Mouse (Mus musculus): ENCODE measurements around the gene Tmem107. TPM values are rescaled to one million over a fixed set of nuclear protein-coding genes. Genes with fewer than 3 reads are reported as not detected.
A peak's percentile ranks its signal among the peaks of the same experiment; 100 is the strongest.

Gene Tmem107
- polyA plus RNA-seq, 1 experiment, result 31.1 TPM

GRCm38 (mm10) chr11:69046395-69046774, 24.2 kb upstream of the Tmem107 start:
- WGBS, result 13% methylated on average over 9 of the region's 9 CpGs

GRCm38 (mm10) chr11:69047592-69047991, 23.0 kb upstream of the Tmem107 start:
- 93% methylated on average over 12 of the region's 12 CpGs for WGBS
- H3K4me1 ChIP-seq (replicated peaks; ENCODE audit: control insufficient read depth, insufficient read depth, low read length), result peaks cover 10% of the 10 kb centered on the region
- no peak for TF ChIP-seq POLR2A (IDR thresholded peaks at IDR 0.05; ENCODE audit: control insufficient read depth, extremely low read depth, insufficient read depth, low read length, poor library complexity)
- TF ChIP-seq CTCF (IDR thresholded peaks at IDR 0.05; ENCODE audit: borderline replicate concordance, control insufficient read depth, extremely low read depth, insufficient read depth, low read length, poor library complexity), result no peak
- H3K27ac ChIP-seq (ENCODE audit: control insufficient read depth, insufficient read depth, low read length), result no peak overlapping the region
- H3K4me3 ChIP-seq (ENCODE audit: control insufficient read depth, insufficient read depth, low read length), result no peak overlapping the region
- no peaks in the 10 kb centered on the region for H3K27me3 ChIP-seq (ENCODE audit: control insufficient read depth, insufficient read depth, low read length)
- peaks cover 4% of the 10 kb centered on the region for H3K36me3 ChIP-seq (ENCODE audit: control insufficient read depth, insufficient read depth, low read length)
- DNase-seq, result no peak

More at GRCm38 (mm10) chr11:69046395-69046774, 24.2 kb upstream of the Tmem107 start:
- no peak for DNase-seq
- Histone ChIP-seq H3K36me3 (ENCODE audit: control insufficient read depth, insufficient read depth, low read length) (peaks cover 4% of the 10 kb centered on the region), H3K4me1 (replicated peaks; ENCODE audit: control insufficient read depth, insufficient read depth, low read length) (peaks cover 10% of the 10 kb centered on the region), H3K27ac (ENCODE audit: control insufficient read depth, insufficient read depth, low read length) (no peak overlapping the region), H3K4me3 (ENCODE audit: control insufficient read depth, insufficient read depth, low read length) (peak overlapping the region; percentile 47), H3K27me3 (ENCODE audit: control insufficient read depth, insufficient read depth, low read length) (no peaks in the 10 kb centered on the region)
- no peak for TF ChIP-seq POLR2A (IDR thresholded peaks at IDR 0.05; ENCODE audit: control insufficient read depth, extremely low read depth, insufficient read depth, low read length, poor library complexity)
- no peak for TF ChIP-seq CTCF (IDR thresholded peaks at IDR 0.05; ENCODE audit: borderline replicate concordance, control insufficient read depth, extremely low read depth, insufficient read depth, low read length, poor library complexity)

GRCm38 (mm10) chr11:69048151-69048550, 22.5 kb upstream of the Tmem107 start:
- TF ChIP-seq POLR2A (IDR thresholded peaks at IDR 0.05; ENCODE audit: control insufficient read depth, extremely low read depth, insufficient read depth, low read length, poor library complexity) (no peak), CTCF (IDR thresholded peaks at IDR 0.05; ENCODE audit: borderline replicate concordance, control insufficient read depth, extremely low read depth, insufficient read depth, low read length, poor library complexity) (no peak)
- H3K4me3 ChIP-seq (ENCODE audit: control insufficient read depth, insufficient read depth, low read length), result no peak overlapping the region
- H3K36me3 ChIP-seq (ENCODE audit: control insufficient read depth, insufficient read depth, low read length), result peaks cover 4% of the 10 kb centered on the region
- WGBS, result 94% methylated on average over 14 of the region's 14 CpGs
- no peak for DNase-seq
- no peaks in the 10 kb centered on the region for H3K27me3 ChIP-seq (ENCODE audit: control insufficient read depth, insufficient read depth, low read length)
- no peak overlapping the region for H3K27ac ChIP-seq (ENCODE audit: control insufficient read depth, insufficient read depth, low read length)
- peaks cover 10% of the 10 kb centered on the region for H3K4me1 ChIP-seq (replicated peaks; ENCODE audit: control insufficient read depth, insufficient read depth, low read length)

GRCm38 (mm10) chr11:69050748-69051147, 19.9 kb upstream of the Tmem107 start:
- peaks cover 4% of the 10 kb centered on the region for H3K36me3 ChIP-seq (ENCODE audit: control insufficient read depth, insufficient read depth, low read length)
- DNase-seq, result no peak
- no peaks in the 10 kb centered on the region for H3K27me3 ChIP-seq (ENCODE audit: control insufficient read depth, insufficient read depth, low read length)
- no peak overlapping the region for H3K4me3 ChIP-seq (ENCODE audit: control insufficient read depth, insufficient read depth, low read length)
- WGBS, result 96% methylated on average over 8 of the region's 8 CpGs
- no peak for TF ChIP-seq POLR2A (IDR thresholded peaks at IDR 0.05; ENCODE audit: control insufficient read depth, extremely low read depth, insufficient read depth, low read length, poor library complexity)
- TF ChIP-seq CTCF (IDR thresholded peaks at IDR 0.05; ENCODE audit: borderline replicate concordance, control insufficient read depth, extremely low read depth, insufficient read depth, low read length, poor library complexity), result no peak
- no peak overlapping the region for H3K27ac ChIP-seq (ENCODE audit: control insufficient read depth, insufficient read depth, low read length)
- peaks cover 20% of the 10 kb centered on the region for H3K4me1 ChIP-seq (replicated peaks; ENCODE audit: control insufficient read depth, insufficient read depth, low read length)

DNA sequence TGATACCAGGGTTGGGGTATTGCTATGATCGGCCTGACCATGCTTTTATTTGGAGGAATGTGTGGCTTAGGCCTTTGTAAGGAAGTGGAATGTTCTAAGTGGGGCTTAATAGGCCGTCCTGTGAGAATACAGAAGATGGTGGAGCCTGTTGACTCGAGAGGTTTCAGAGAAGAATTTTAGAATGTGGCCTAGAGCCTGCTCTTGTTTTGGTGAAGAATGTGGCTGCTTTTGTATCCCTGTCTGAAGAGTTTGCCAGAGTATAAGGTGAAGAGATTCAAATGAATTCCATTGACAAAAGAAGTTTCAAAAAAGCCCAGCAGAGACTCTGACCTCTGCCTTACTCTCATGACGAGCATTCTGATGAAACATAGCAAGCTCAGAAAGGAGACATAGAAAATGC, 18.8 kb upstream of the Tmem107 start:
- H3K4me1 ChIP-seq (replicated peaks; ENCODE audit: control insufficient read depth, insufficient read depth, low read length), result peaks cover 16% of the 10 kb centered on the region
- peaks cover 4% of the 10 kb centered on the region for H3K36me3 ChIP-seq (ENCODE audit: control insufficient read depth, insufficient read depth, low read length)
- WGBS, result 94% methylated on average over 4 of the region's 4 CpGs
- no peak for DNase-seq
- H3K27ac ChIP-seq (ENCODE audit: control insufficient read depth, insufficient read depth, low read length), result no peak overlapping the region
- no peak for TF ChIP-seq POLR2A (IDR thresholded peaks at IDR 0.05; ENCODE audit: control insufficient read depth, extremely low read depth, insufficient read depth, low read length, poor library complexity)
- no peak for TF ChIP-seq CTCF (IDR thresholded peaks at IDR 0.05; ENCODE audit: borderline replicate concordance, control insufficient read depth, extremely low read depth, insufficient read depth, low read length, poor library complexity)
- H3K27me3 ChIP-seq (ENCODE audit: control insufficient read depth, insufficient read depth, low read length), result no peaks in the 10 kb centered on the region
- no peak overlapping the region for H3K4me3 ChIP-seq (ENCODE audit: control insufficient read depth, insufficient read depth, low read length)

DNA sequence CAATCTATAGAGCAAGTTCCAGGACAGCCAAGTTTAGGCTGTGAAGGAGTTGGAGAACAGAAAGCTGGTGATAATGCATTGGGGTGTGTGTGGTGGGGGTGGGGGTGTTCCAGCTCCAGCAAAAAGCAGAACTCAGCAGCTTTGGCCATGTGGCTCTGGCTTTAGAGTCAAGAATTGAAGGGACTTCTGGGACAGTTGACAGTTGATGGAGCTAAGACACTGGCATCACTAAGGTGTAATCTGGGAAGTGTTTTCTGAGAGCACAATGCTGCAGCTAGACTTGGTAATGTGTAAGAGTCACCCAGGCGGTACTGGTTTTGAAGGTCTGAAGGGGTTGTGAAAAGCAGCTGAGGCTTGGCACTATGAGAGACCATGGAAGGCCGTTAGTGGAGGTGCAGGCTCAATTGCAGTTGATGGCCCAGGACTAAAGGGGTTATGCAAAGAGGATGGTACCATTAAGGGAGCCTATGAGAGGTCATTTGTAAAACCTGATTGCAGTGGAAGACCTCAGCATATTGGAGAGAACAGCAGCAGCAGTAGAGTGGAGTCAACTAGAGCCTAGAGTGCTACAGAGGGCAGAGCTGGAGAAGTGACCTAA, 17.7 kb upstream of the Tmem107 start:
- Histone ChIP-seq H3K27ac (ENCODE audit: control insufficient read depth, insufficient read depth, low read length) (no peak overlapping the region), H3K4me3 (ENCODE audit: control insufficient read depth, insufficient read depth, low read length) (no peak overlapping the region), H3K27me3 (ENCODE audit: control insufficient read depth, insufficient read depth, low read length) (no peaks in the 10 kb centered on the region), H3K36me3 (ENCODE audit: control insufficient read depth, insufficient read depth, low read length) (peaks cover 4% of the 10 kb centered on the region), H3K4me1 (replicated peaks; ENCODE audit: control insufficient read depth, insufficient read depth, low read length) (peaks cover 12% of the 10 kb centered on the region)
- no peak for DNase-seq
- TF ChIP-seq POLR2A (IDR thresholded peaks at IDR 0.05; ENCODE audit: control insufficient read depth, extremely low read depth, insufficient read depth, low read length, poor library complexity), result no peak
- 99% methylated on average over 2 of the region's 2 CpGs for WGBS

- WGBS, result 31% methylated on average over 3 of the region's 3 CpGs
- Histone ChIP-seq H3K4me1 (replicated peaks; ENCODE audit: control insufficient read depth, insufficient read depth, low read length) (peaks cover 18% of the 10 kb centered on the region), H3K27me3 (ENCODE audit: control insufficient read depth, insufficient read depth, low read length) (no peaks in the 10 kb centered on the region), H3K27ac (ENCODE audit: control insufficient read depth, insufficient read depth, low read length) (no peak overlapping the region), H3K4me3 (ENCODE audit: control insufficient read depth, insufficient read depth, low read length) (no peak overlapping the region), H3K36me3 (ENCODE audit: control insufficient read depth, insufficient read depth, low read length) (peaks cover 4% of the 10 kb centered on the region)
- TF ChIP-seq CTCF (IDR thresholded peaks at IDR 0.05; ENCODE audit: borderline replicate concordance, control insufficient read depth, extremely low read depth, insufficient read depth, low read length, poor library complexity), result no peak
- TF ChIP-seq POLR2A (IDR thresholded peaks at IDR 0.05; ENCODE audit: control insufficient read depth, extremely low read depth, insufficient read depth, low read length, poor library complexity), result no peak
- DNase-seq, result no peak
Measured at GRCm38 (mm10) chr11:69053848-69054247, 16.8 kb upstream of the Tmem107 start.
